Mouse (Mus musculus) kidney, embryonic 14.5 days (tissue): ENCODE data around the gene Paox. TPM values are rescaled to one million over a fixed set of nuclear protein-coding genes. Genes with fewer than 3 reads are reported as not detected.
"Not testable (repeated sequence)": the region's sequence is repeated elsewhere in the genome, so short reads cannot be mapped to it uniquely, and the experiment has no call there.

Experiments
- ATAC-seq: fragments of 200-750 bp; cut with Nextera tagmentation; 2 replicates; pipeline ENCODE4 v1.8.0; 2017; ENCODE audit warnings: moderate number of reproducible peaks, mild to moderate bottlenecking, moderate TSS enrichment, moderate library complexity; ENCODE audit not compliant: low FRiP score, low TSS enrichment
- H3K27ac ChIP-seq: fragments of 300-500 bp; sonication (generic); 2 replicates; pipeline ENCODE4 v1.5.1; 2014; ENCODE audit warnings: low read depth, mild to moderate bottlenecking, low read length, moderate library complexity, mixed read lengths
- H3K27me3 ChIP-seq: fragments of 300-500 bp; sonication (generic); 2 replicates; pipeline ENCODE4 v1.6.1; 2014; ENCODE audit warnings: mild to moderate bottlenecking, low read length; ENCODE audit not compliant: control insufficient read depth, insufficient read depth
- H3K36me3 ChIP-seq: fragments of 300-500 bp; sonication (generic); 2 replicates; pipeline ENCODE4 v1.6.1; 2014; ENCODE audit warnings: low read length, mixed read lengths; ENCODE audit not compliant: control insufficient read depth, insufficient read depth
- H3K4me1 ChIP-seq: fragments of 300-500 bp; sonication (generic); 2 replicates; pipeline ENCODE4 v1.6.1; 2014; ENCODE audit warnings: low read length, mixed read lengths; ENCODE audit not compliant: control insufficient read depth, insufficient read depth
- H3K4me2 ChIP-seq: fragments of 300-500 bp; sonication (generic); replicated peaks from 2 replicates; pipeline ENCODE4 v1.6.1; 2014; ENCODE audit warnings: low read depth, mild to moderate bottlenecking, low read length
- H3K4me3 ChIP-seq: fragments of 300-500 bp; sonication (generic); 2 replicates; pipeline ENCODE4 v1.5.1; 2014; ENCODE audit warnings: mild to moderate bottlenecking, low read length
- H3K9ac ChIP-seq: fragments of 300-500 bp; sonication (generic); 2 replicates; pipeline ENCODE4 v1.6.1; 2014; ENCODE audit warnings: low read depth, mild to moderate bottlenecking, low read length, moderate library complexity
- H3K9me3 ChIP-seq: fragments of 300-500 bp; sonication (generic); 2 replicates; pipeline ENCODE4 v1.6.1; 2016; ENCODE audit warnings: low read length; ENCODE audit not compliant: control insufficient read depth
- WGBS: fragments of 180-500 bp; shearing (Covaris S2); extraction: QIAGEN DNeasy Blood & Tissue Kit; methylation state at CpG from one replicate; pipeline ENCODE4 v1.1.7; 2014; 5-methylcytosine and 5-hydroxymethylcytosine counted together
- polyA plus RNA-seq: library from polyadenylated mRNA; unstranded; fragments of >200 nt; fragmentation: Nextera tagmentation; extraction: Ambion mirVana; gene quantifications from 2 replicates; pipeline ENCODE4 v1.2.1, GENCODE M21; 2014

Paox gene
- polyA plus RNA-seq, 1 experiment from 2014 or later = 24.8 TPM

GRCm38 (mm10) chr7:140127911-140128310, 12.3 kb downstream of the Paox start:
- ATAC-seq = no peak
- H3K27ac ChIP-seq = no peak overlapping the region
- H3K4me1 ChIP-seq = peaks cover 4% of the 10 kb centered on the region
- peaks cover 18% of the 10 kb centered on the region; the same call in 1 of the 2 replicates for H3K36me3 ChIP-seq
- H3K4me2 ChIP-seq = no peak overlapping the region
- no peak overlapping the region for H3K4me3 ChIP-seq
- no peak overlapping the region for H3K9ac ChIP-seq
- H3K27me3 ChIP-seq = no peaks in the 10 kb centered on the region
- WGBS = 86% methylated on average over 2 of the region's 2 CpGs
- no peaks in the 10 kb centered on the region for H3K9me3 ChIP-seq

- WGBS = 89% methylated on average over 7 of the region's 7 CpGs
- not testable (repeated sequence) for H3K4me1 ChIP-seq, H3K27me3 ChIP-seq, H3K4me3 ChIP-seq, H3K27ac ChIP-seq, H3K9me3 ChIP-seq, H3K9ac ChIP-seq, H3K4me2 ChIP-seq, ATAC-seq
- peaks cover 18% of the 10 kb centered on the region; the same call in 1 of the 2 replicates for H3K36me3 ChIP-seq
These were observed 16.6 kb downstream of the Paox start for GRCm38 (mm10) chr7:140132184-140132583.

GRCm38 (mm10) chr7:140134033-140134432, 18.4 kb downstream of the Paox start:
- H3K9me3 ChIP-seq, H3K27ac ChIP-seq, H3K27me3 ChIP-seq, H3K9ac ChIP-seq, H3K4me3 ChIP-seq, H3K4me1 ChIP-seq, H3K4me2 ChIP-seq, ATAC-seq: not testable (repeated sequence)
- H3K36me3 ChIP-seq = peaks cover 18% of the 10 kb centered on the region; the same call in 1 of the 2 replicates
- whole genome bisulfite sequencing = 94% methylated on average over 3 of the region's 7 CpGs

- Histone ChIP-seq H3K27ac (no peak overlapping the region), H3K4me3 (no peak overlapping the region), H3K4me2 (no peak overlapping the region), H3K36me3 (peaks cover 7% of the 10 kb centered on the region; the same call in 1 of the 2 replicates), H3K9me3 (no peaks in the 10 kb centered on the region), H3K9ac (no peak overlapping the region), H3K27me3 (no peaks in the 10 kb centered on the region), H3K4me1 (no peaks in the 10 kb centered on the region)
- WGBS = 88% methylated on average over 5 of the region's 5 CpGs
- ATAC-seq = no peak
These were observed 19.6 kb downstream of the Paox start for GRCm38 (mm10) chr7:140135106-140135770.

- Histone ChIP-seq H3K4me3 (peak within 1 kb of the TSS; percentile 81), H3K9ac (peak within 1 kb of the TSS; percentile 87), H3K36me3 (no peaks in the 10 kb centered on the region; the same call in 1 of the 2 replicates), H3K27ac (peak within 1 kb of the TSS; percentile 63), H3K4me1 (no peaks in the 10 kb centered on the region), H3K4me2 (peak within 1 kb of the TSS; percentile 80), H3K9me3 (no peaks in the 10 kb centered on the region), H3K27me3 (no peaks in the 10 kb centered on the region)
- peak; percentile 99 for ATAC-seq
- WGBS = 3% methylated on average over 39 of the region's 39 CpGs
These were observed 21.8 kb downstream of the Paox start, which contains the start of gene Mtg1 for GRCm38 (mm10) chr7:140137135-140138020. Gene Mtg1 (plus strand): TSS chr7:140137564.

- under 1% methylated on average over 8 of the region's 8 CpGs for WGBS
- Histone ChIP-seq H3K27ac (peak overlapping the region; percentile 63), H3K9ac (peak overlapping the region; percentile 87), H3K4me2 (peak overlapping the region; percentile 80), H3K36me3 (no peaks in the 10 kb centered on the region), H3K4me3 (peak overlapping the region; percentile 81), H3K27me3 (no peaks in the 10 kb centered on the region), H3K4me1 (no peaks in the 10 kb centered on the region), H3K9me3 (no peaks in the 10 kb centered on the region)
- ATAC-seq = no peak; the same call in 1 of the 2 replicates
These were observed 22.4 kb downstream of the Paox start for GRCm38 (mm10) chr7:140138021-140138310.

GRCm38 (mm10) chr7:140141350-140141749, 25.8 kb downstream of the Paox start:
- Histone ChIP-seq H3K9ac (no peak overlapping the region), H3K4me2 (no peak overlapping the region)
- 8% methylated on average over 14 of the region's 14 CpGs for WGBS

GRCm38 (mm10) chr7:140144550-140144949, 29.0 kb downstream of the Paox start:
- ATAC-seq = no peak
- no peak overlapping the region for H3K4me2 ChIP-seq
- H3K36me3 ChIP-seq = no peaks in the 10 kb centered on the region; the same call in 1 of the 2 replicates
- H3K9me3 ChIP-seq = no peaks in the 10 kb centered on the region
- H3K27me3 ChIP-seq = no peaks in the 10 kb centered on the region
- H3K27ac ChIP-seq = no peak overlapping the region
- no peak overlapping the region for H3K9ac ChIP-seq
- 86% methylated on average over 4 of the region's 4 CpGs for WGBS
- no peaks in the 10 kb centered on the region for H3K4me1 ChIP-seq
- H3K4me3 ChIP-seq = no peak overlapping the region

More at GRCm38 (mm10) chr7:140141350-140141749, 25.8 kb downstream of the Paox start:
- H3K9me3 ChIP-seq = no peaks in the 10 kb centered on the region
- no peaks in the 10 kb centered on the region for H3K36me3 ChIP-seq
- H3K4me1 ChIP-seq = no peaks in the 10 kb centered on the region
- H3K27me3 ChIP-seq = no peaks in the 10 kb centered on the region
- H3K4me3 ChIP-seq = no peak overlapping the region
- no peak for ATAC-seq
- H3K27ac ChIP-seq = no peak overlapping the region

GRCm38 (mm10) chr7:140153383-140153782, 37.8 kb downstream of the Paox start:
- Histone ChIP-seq H3K9ac (peak overlapping the region; percentile 34; the same call in 1 of the 2 replicates), H3K36me3 (no peaks in the 10 kb centered on the region; the same call in 1 of the 2 replicates), H3K27ac (no peak overlapping the region), H3K4me2 (peak overlapping the region; percentile 48), H3K4me3 (peak overlapping the region; percentile 29), H3K4me1 (peaks cover 11% of the 10 kb centered on the region; the same call in 1 of the 2 replicates), H3K27me3 (peaks cover 21% of the 10 kb centered on the region), H3K9me3 (no peaks in the 10 kb centered on the region)
- no peak for ATAC-seq
- 2% methylated on average over 28 of the region's 28 CpGs for WGBS
